23 mouse cellular contexts compared by ENCODE assay signal in the genomic region with DNA sequence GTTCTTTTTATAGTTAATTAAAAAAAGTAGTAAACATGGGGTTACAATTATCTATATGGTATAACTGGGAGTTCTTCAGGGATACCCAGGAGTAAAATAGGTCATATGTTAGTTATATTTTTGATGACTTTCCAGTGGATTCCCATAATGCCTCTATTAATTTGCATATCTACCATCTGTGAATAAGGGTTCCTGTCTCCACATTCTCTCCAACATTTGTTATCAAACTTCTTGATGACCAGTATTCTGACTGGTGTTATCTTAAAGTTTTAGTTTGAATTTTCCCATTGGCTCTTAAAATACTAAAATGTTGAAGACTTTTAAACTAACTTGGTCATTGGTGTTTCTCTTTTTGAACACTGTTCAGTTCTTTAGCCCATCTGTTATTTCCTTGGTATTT.
"Had no signal": no experiment of that assay in that cellular context is flagged by ENCODE, and none has a peak within 500 bp of the region (broad histone marks: within the 10 kb centered on the region; RNA-seq: fewer than 3 reads in every experiment).

No protein-coding gene starts in this region.

- H3K9ac ChIP-seq: intestine, embryonic 15.5 days; kidney, embryonic 15.5 days; limb, embryonic 12.5 days; limb, embryonic 15.5 days; lung, embryonic 14.5 days; midbrain, embryonic 13.5 days; neural tube, embryonic 13.5 days had no signal

- H3K9me3 ChIP-seq: intestine, embryonic 15.5 days; kidney, embryonic 15.5 days; limb, embryonic 12.5 days; limb, embryonic 15.5 days; megakaryocyte, embryonic 14.5 days; midbrain, embryonic 10.5 days; midbrain, embryonic 13.5 days; neural tube, embryonic 13.5 days had no signal

- H3K4me2 ChIP-seq: intestine, embryonic 15.5 days; kidney, embryonic 15.5 days; limb, embryonic 12.5 days; limb, embryonic 15.5 days; lung, embryonic 14.5 days; midbrain, embryonic 13.5 days; neural tube, embryonic 13.5 days had no signal

- H3K27me3 ChIP-seq: intestine, embryonic 15.5 days; kidney, embryonic 15.5 days; limb, embryonic 12.5 days; limb, embryonic 15.5 days; megakaryocyte, embryonic 14.5 days; midbrain, embryonic 13.5 days; neural tube, embryonic 13.5 days had no signal

- H3K4me3 ChIP-seq: intestine, embryonic 15.5 days; kidney, embryonic 15.5 days; limb, embryonic 12.5 days; limb, embryonic 15.5 days; midbrain, embryonic 10.5 days; midbrain, embryonic 13.5 days; myocyte; neural tube, embryonic 13.5 days had no signal

- DNase-seq: kidney, adult 11 months; kidney, adult 8-10 months; kidney, postnatal 10 days; kidney, postnatal 36 days; left cerebral cortex, postnatal 4 days; lung, embryonic 14.5 days; lung, postnatal 10 days; lung, postnatal 36 days; retina, postnatal 1 day; right cerebral cortex, postnatal 25 days; spleen, adult 18-20 months; thymus, adult 18-20 months; thymus, postnatal 36 days had no signal

- ATAC-seq: intestine, embryonic 15.5 days; midbrain, embryonic 13.5 days; midbrain, embryonic 16.5 days had no signal

- H3K36me3 ChIP-seq: intestine, embryonic 15.5 days; kidney, embryonic 15.5 days; limb, embryonic 12.5 days; limb, embryonic 15.5 days; midbrain, embryonic 10.5 days; midbrain, embryonic 13.5 days; neural tube, embryonic 13.5 days had no signal

- H3K4me1 ChIP-seq: intestine, embryonic 15.5 days; kidney, embryonic 15.5 days; limb, embryonic 12.5 days; limb, embryonic 15.5 days had no signal

- H3K27ac ChIP-seq: intestine, embryonic 15.5 days; kidney, embryonic 15.5 days; limb, embryonic 12.5 days; limb, embryonic 15.5 days; midbrain, embryonic 10.5 days; midbrain, embryonic 13.5 days; neural tube, embryonic 13.5 days had no signal
